9 mouse cellular contexts compared by ENCODE assay signal in genomic region chr14:25511564-25511963, GRCm38 (mm10). TPM values are rescaled to one million over a fixed set of nuclear protein-coding genes. Genes with fewer than 3 reads are reported as not detected.
A peak's percentile ranks its signal among the peaks of the same experiment; 100 is the strongest.
DNase-seq lines count a peak whose midpoint lies in the region; ATAC-seq and TF ChIP-seq lines count a peak whose summit lies in the region.
"Had no signal": no experiment of that assay in that cellular context is flagged by ENCODE, and none has a peak within 500 bp of the region (broad histone marks: within the 10 kb centered on the region; RNA-seq: fewer than 3 reads in every experiment).

No protein-coding gene starts in this region.

- no peaks in the 10 kb centered on the region for H3K9me3 ChIP-seq in intestine, embryonic 14.5 days (ENCODE audit: control insufficient read depth, low read length)
- no peaks in the 10 kb centered on the region for H3K9me3 ChIP-seq in intestine, postnatal 0 days (ENCODE audit: control insufficient read depth)
- H3K9me3 ChIP-seq in embryonic facial prominence, embryonic 12.5 days = no peaks in the 10 kb centered on the region
- H3K9me3 ChIP-seq in forebrain, embryonic 14.5 days (replicated peaks; ENCODE audit: control insufficient read depth, low read length) = no peaks in the 10 kb centered on the region
- no peaks in the 10 kb centered on the region for H3K9me3 ChIP-seq in limb, embryonic 13.5 days

- no peak overlapping the region for H3K4me3 ChIP-seq in intestine, embryonic 14.5 days (ENCODE audit: low read depth, low read length)
- H3K4me3 ChIP-seq in intestine, postnatal 0 days (ENCODE audit: low read depth, low read length) = no peak overlapping the region
- H3K4me3 ChIP-seq in embryonic facial prominence, embryonic 12.5 days = no peak overlapping the region
- no peak overlapping the region for H3K4me3 ChIP-seq in forebrain, embryonic 14.5 days (ENCODE audit: low read depth, low read length)
- H3K4me3 ChIP-seq in limb, embryonic 13.5 days = no peak overlapping the region

- DNase-seq in intestine, embryonic 14.5 days (ENCODE audit: low spot score) = no peak
- DNase-seq in forebrain, embryonic 14.5 days (ENCODE audit: low spot score) = no peak
- no peak for DNase-seq in spleen, postnatal 4 days (ENCODE audit: low spot score in 2 of 2)
- no peak for DNase-seq in adrenal gland, adult 8-10 months
- DNase-seq: gastrocnemius, postnatal 25 days had no signal

- H3K4me1 ChIP-seq in intestine, embryonic 14.5 days (replicated peaks; ENCODE audit: control insufficient read depth, insufficient read depth, low read length) = peaks cover 67% of the 10 kb centered on the region
- peaks cover 27% of the 10 kb centered on the region for H3K4me1 ChIP-seq in intestine, postnatal 0 days (replicated peaks; ENCODE audit: control insufficient read depth, insufficient read depth, low read length)
- H3K4me1 ChIP-seq in embryonic facial prominence, embryonic 12.5 days = peaks cover 71% of the 10 kb centered on the region
- peaks cover 44% of the 10 kb centered on the region for H3K4me1 ChIP-seq in forebrain, embryonic 14.5 days (ENCODE audit: control insufficient read depth, insufficient read depth, low read length)
- peaks cover 80% of the 10 kb centered on the region for H3K4me1 ChIP-seq in limb, embryonic 13.5 days

- H3K4me2 ChIP-seq in intestine, embryonic 14.5 days (ENCODE audit: low read length) = no peak overlapping the region
- no peak overlapping the region for H3K4me2 ChIP-seq in intestine, postnatal 0 days (replicated peaks; ENCODE audit: low read depth)
- H3K4me2 ChIP-seq in embryonic facial prominence, embryonic 12.5 days (replicated peaks) = no peak overlapping the region
- no peak overlapping the region for H3K4me2 ChIP-seq in forebrain, embryonic 14.5 days (ENCODE audit: low read length)
- no peak overlapping the region for H3K4me2 ChIP-seq in limb, embryonic 13.5 days (replicated peaks)

- 17% methylated on average over 3 of the region's 3 CpGs for WGBS in intestine, embryonic 14.5 days
- 29% methylated on average over 3 of the region's 3 CpGs for WGBS in intestine, postnatal 0 days
- 41% methylated on average over 3 of the region's 3 CpGs for WGBS in embryonic facial prominence, embryonic 12.5 days
- 69% methylated on average over 3 of the region's 3 CpGs for WGBS in forebrain, embryonic 14.5 days
- WGBS in limb, embryonic 13.5 days = 33% methylated on average over 3 of the region's 3 CpGs

- H3K36me3 ChIP-seq in intestine, embryonic 14.5 days (ENCODE audit: control insufficient read depth, insufficient read depth, low read length) = peaks cover 28% of the 10 kb centered on the region; the same call in 1 of the 2 replicates
- peaks cover 8% of the 10 kb centered on the region; the same call in 1 of the 2 replicates for H3K36me3 ChIP-seq in intestine, postnatal 0 days (ENCODE audit: control insufficient read depth, insufficient read depth)
- peaks cover 26% of the 10 kb centered on the region for H3K36me3 ChIP-seq in embryonic facial prominence, embryonic 12.5 days
- peaks cover 42% of the 10 kb centered on the region for H3K36me3 ChIP-seq in forebrain, embryonic 14.5 days (ENCODE audit: control insufficient read depth, insufficient read depth, low read length)
- peaks cover 66% of the 10 kb centered on the region for H3K36me3 ChIP-seq in limb, embryonic 13.5 days

- no peak overlapping the region for H3K9ac ChIP-seq in intestine, embryonic 14.5 days (ENCODE audit: low read length)
- no peak overlapping the region for H3K9ac ChIP-seq in intestine, postnatal 0 days (ENCODE audit: low read depth, low read length)
- H3K9ac ChIP-seq in embryonic facial prominence, embryonic 12.5 days = no peak overlapping the region
- H3K9ac ChIP-seq in forebrain, embryonic 14.5 days (ENCODE audit: low read length) = peak overlapping the region; percentile 40; the same call in 1 of the 2 replicates
- no peak overlapping the region for H3K9ac ChIP-seq in limb, embryonic 13.5 days

- H3K27ac ChIP-seq in intestine, embryonic 14.5 days (ENCODE audit: low read depth) = peak overlapping the region; percentile 24
- no peak overlapping the region; the same call in 1 of the 2 replicates for H3K27ac ChIP-seq in intestine, postnatal 0 days (ENCODE audit: low read depth, low read length)
- peak overlapping the region; percentile 3; the same call in 1 of the 2 replicates for H3K27ac ChIP-seq in embryonic facial prominence, embryonic 12.5 days
- peak overlapping the region; percentile 39; the same call in 1 of the 2 replicates for H3K27ac ChIP-seq in forebrain, embryonic 14.5 days (ENCODE audit: low read depth, low read length)
- H3K27ac ChIP-seq in limb, embryonic 13.5 days = peak overlapping the region; percentile 34; the same call in 1 of the 2 replicates

- ATAC-seq in intestine, embryonic 14.5 days (replicated peaks; ENCODE audit: low FRiP score, low TSS enrichment, low read depth) = no peak
- ATAC-seq in intestine, postnatal 0 days = no peak
- no peak for ATAC-seq in embryonic facial prominence, embryonic 12.5 days (ENCODE audit: insufficient number of reproducible peaks, insufficient read depth, low FRiP score, low TSS enrichment)
- no peak for ATAC-seq in forebrain, embryonic 14.5 days
- no peak for ATAC-seq in limb, embryonic 13.5 days (ENCODE audit: low FRiP score, low read depth)
- no peak for ATAC-seq in erythroblast, adult 5-6 weeks (replicated peaks; ENCODE audit: low FRiP score, poor library complexity, severe bottlenecking)

- no peak for TF ChIP-seq CTCF in intestine, postnatal 0 days (IDR thresholded peaks at IDR 0.05; ENCODE audit: low read depth)

- H3K27me3 ChIP-seq in intestine, embryonic 14.5 days (replicated peaks; ENCODE audit: control insufficient read depth, insufficient read depth, low read length) = no peaks in the 10 kb centered on the region
- H3K27me3 ChIP-seq in intestine, postnatal 0 days (replicated peaks; ENCODE audit: control insufficient read depth, insufficient read depth, low read length) = no peaks in the 10 kb centered on the region
- no peaks in the 10 kb centered on the region for H3K27me3 ChIP-seq in embryonic facial prominence, embryonic 12.5 days
- no peaks in the 10 kb centered on the region for H3K27me3 ChIP-seq in forebrain, embryonic 14.5 days (replicated peaks; ENCODE audit: control insufficient read depth, insufficient read depth, low read length)
- no peaks in the 10 kb centered on the region for H3K27me3 ChIP-seq in limb, embryonic 13.5 days

RNA-seq across cellular contexts. Expression of gene Zmiz1, which starts 52.6 kb away (rescaled TPM):
- polyA plus RNA-seq in intestine, embryonic 14.5 days (2014; fragmentation: Nextera tagmentation; extraction: Ambion mirVana) = 37.4 and 39.0 TPM in 2 replicates
- polyA plus RNA-seq in intestine, postnatal 0 days (2015; fragmentation: Nextera tagmentation; extraction: Ambion mirVana) = 12.4 and 13.5 TPM in 2 replicates
- 43.8 and 46.3 TPM in 2 replicates for polyA plus RNA-seq in embryonic facial prominence, embryonic 12.5 days (2016; fragmentation: Nextera tagmentation; extraction: Ambion mirVana)
- 37.0 and 43.8 TPM in 2 replicates for polyA plus RNA-seq in forebrain, embryonic 14.5 days (2014; fragmentation: Nextera tagmentation; extraction: Ambion mirVana)
- 66.7 and 68.6 TPM in 2 replicates for polyA plus RNA-seq in limb, embryonic 13.5 days (2015; fragmentation: Nextera tagmentation; extraction: Ambion mirVana)
- total RNA-seq in erythroblast, adult 5-6 weeks (2015; ENCODE audit: low replicate concordance) = 20.6 and 25.3 TPM in 2 replicates
- total RNA-seq in erythroblast, adult 5-6 weeks (2017; ENCODE audit: low replicate concordance) = 1.4 and 12.3 TPM in 2 replicates
- total RNA-seq in adrenal gland, adult 8-10 months (2022) = 100 to 1,000 TPM in 2 of 4 experiments, 10 to 100 TPM in 2; 90.3 to 192 (median 125) TPM
